Mouse (Mus musculus) stomach, postnatal 0 days (tissue): ENCODE results near the gene Cdpf1. TPM values are rescaled to one million over a fixed set of nuclear protein-coding genes. Genes with fewer than 3 reads are reported as not detected.
A peak's percentile ranks its signal among the peaks of the same experiment; 100 is the strongest.

Source experiments
- ATAC-seq: fragments of 200-750 bp; cut with Nextera tagmentation; 2 replicates; pipeline ENCODE4 v1.8.0; 2017; ENCODE audit not compliant: low FRiP score, low TSS enrichment
- DNase-seq: peaks from one replicate; pipeline ENCODE4 v3.0.0-alpha.2; 2016; ENCODE audit warnings: low spot score
- H3K27ac ChIP-seq: fragments of 300-500 bp; sonication (generic); replicated peaks from 2 replicates; pipeline ENCODE4 v1.5.1; 2014; ENCODE audit warnings: mild to moderate bottlenecking, control low read depth
- H3K27me3 ChIP-seq: fragments of 300-500 bp; sonication (generic); 2 replicates; pipeline ENCODE4 v1.6.1; 2014; ENCODE audit warnings: low read length; ENCODE audit not compliant: control insufficient read depth, insufficient read depth
- H3K36me3 ChIP-seq: fragments of 300-500 bp; sonication (generic); 2 replicates; pipeline ENCODE4 v1.6.1; 2014; ENCODE audit warnings: low read length, mixed read lengths; ENCODE audit not compliant: control insufficient read depth, insufficient read depth
- H3K4me1 ChIP-seq: fragments of 300-500 bp; sonication (generic); replicated peaks from 2 replicates; pipeline ENCODE4 v1.6.1; 2014; ENCODE audit warnings: antibody characterized with exemption; ENCODE audit not compliant: control insufficient read depth, insufficient read depth
- H3K4me2 ChIP-seq: fragments of 300-500 bp; sonication (generic); replicated peaks from 2 replicates; pipeline ENCODE4 v1.6.1; 2014; ENCODE audit warnings: low read depth, mild to moderate bottlenecking, control low read depth, moderate library complexity
- H3K4me3 ChIP-seq: fragments of 300-500 bp; sonication (generic); 2 replicates; pipeline ENCODE4 v1.5.1; 2014; ENCODE audit warnings: low read depth, low read length, control low read depth
- H3K9ac ChIP-seq: fragments of 300-500 bp; sonication (generic); 2 replicates; pipeline ENCODE4 v1.6.1; 2014; ENCODE audit warnings: mild to moderate bottlenecking, low read length, control low read depth, mixed read lengths
- H3K9me3 ChIP-seq: fragments of 300-500 bp; sonication (generic); 2 replicates; pipeline ENCODE4 v1.6.1; 2016; ENCODE audit warnings: low read length; ENCODE audit not compliant: control insufficient read depth
- CTCF ChIP-seq: IDR thresholded peaks from 2 replicates; pipeline ENCODE4 v1.5.1; 2016; ENCODE audit warnings: antibody characterized with exemption, low read depth, mild to moderate bottlenecking, moderate library complexity
- EP300 ChIP-seq: optimal IDR thresholded peaks from 2 replicates; pipeline ENCODE3; 2016; ENCODE audit warnings: antibody characterized with exemption
- whole genome bisulfite sequencing: fragments of 180-500 bp; shearing (Covaris S2); extraction: QIAGEN DNeasy Blood & Tissue Kit; methylation state at CpG from one replicate; pipeline ENCODE4 v1.1.7; 2014; 5-methylcytosine and 5-hydroxymethylcytosine counted together
- polyA plus RNA-seq: library from polyadenylated mRNA; unstranded; fragments of >200 nt; fragmentation: Nextera tagmentation; extraction: Ambion mirVana; gene quantifications from 2 replicates; pipeline ENCODE4 v1.2.1, GENCODE M21; 2015

Gene Cdpf1
- polyA plus RNA-seq, 1 experiment from 2014 or later: 38.8 TPM

DNA sequence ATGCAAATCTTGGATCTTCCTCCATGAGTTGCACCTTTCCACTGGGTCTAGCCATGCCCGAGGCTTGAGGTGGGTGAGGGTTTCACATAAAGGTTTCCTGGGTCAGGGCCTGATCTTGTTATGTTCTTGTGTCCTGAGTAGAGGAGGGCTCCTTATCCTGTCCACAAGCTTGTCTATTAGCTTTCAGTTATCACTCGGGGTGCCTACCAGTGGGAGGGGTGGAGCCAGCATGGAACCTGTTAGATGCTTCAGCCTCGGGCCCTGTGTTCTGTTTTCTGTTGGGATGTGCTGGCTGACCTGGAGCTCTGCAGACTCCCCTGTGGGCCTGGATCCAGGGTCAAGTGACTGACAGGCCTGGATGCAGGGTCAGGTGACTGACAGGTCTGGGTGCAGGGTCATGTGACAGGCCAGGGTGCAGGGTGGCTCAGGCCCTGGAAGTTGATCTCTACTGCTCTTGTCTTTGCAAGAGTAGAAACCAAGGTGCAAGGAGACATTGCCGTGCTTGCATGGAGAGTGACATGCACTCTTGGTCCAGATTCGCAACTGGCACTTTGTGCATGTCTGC, 30.4 kb upstream of the Cdpf1 start:
- no peaks in the 10 kb centered on the region for H3K27me3 ChIP-seq
- no peaks in the 10 kb centered on the region for H3K4me1 ChIP-seq
- DNase-seq (no peak), ATAC-seq (no peak)
- no peak overlapping the region for H3K4me2 ChIP-seq
- H3K9me3 ChIP-seq: no peaks in the 10 kb centered on the region
- H3K9ac ChIP-seq: no peak overlapping the region
- TF ChIP-seq EP300: no peak
- no peak for TF ChIP-seq CTCF
- peaks cover 2% of the 10 kb centered on the region; the same call in 1 of the 2 replicates for H3K36me3 ChIP-seq
- H3K4me3 ChIP-seq: no peak overlapping the region
- 71% methylated on average over 5 of the region's 5 CpGs for WGBS
- H3K27ac ChIP-seq: no peak overlapping the region

DNA sequence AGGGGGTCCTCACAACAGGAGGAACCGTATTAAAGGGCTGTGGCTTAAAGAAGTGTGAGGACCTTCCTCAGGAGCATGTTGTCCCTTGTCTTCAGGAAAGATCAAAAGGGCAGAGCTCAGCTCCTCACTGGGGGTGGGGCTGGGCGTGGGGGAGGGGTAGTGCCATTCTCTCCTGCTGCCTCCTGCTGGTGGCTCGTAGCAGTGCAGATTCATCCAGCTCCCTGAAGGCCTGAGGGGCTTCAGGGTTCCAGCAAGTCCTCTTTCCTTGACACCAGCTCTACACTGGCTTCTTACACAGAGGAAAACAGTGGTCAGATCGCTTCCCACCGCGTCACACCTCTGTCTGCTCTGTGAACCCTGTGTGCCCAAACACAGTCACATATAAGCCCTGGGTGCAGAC, 29.5 kb upstream of the Cdpf1 start:
- Histone ChIP-seq H3K27ac (no peak overlapping the region), H3K9ac (no peak overlapping the region), H3K36me3 (0 out of 2 replicates have a peak, but pooled peaks cover 1% of the 10 kb centered on the region), H3K9me3 (no peaks in the 10 kb centered on the region), H3K27me3 (no peaks in the 10 kb centered on the region), H3K4me3 (no peak overlapping the region), H3K4me1 (no peaks in the 10 kb centered on the region), H3K4me2 (no peak overlapping the region)
- ATAC-seq (no peak), DNase-seq (peak; percentile 55)
- TF ChIP-seq EP300 (no peak), CTCF (peak; percentile 74)
- 41% methylated on average over 6 of the region's 6 CpGs for WGBS

DNA sequence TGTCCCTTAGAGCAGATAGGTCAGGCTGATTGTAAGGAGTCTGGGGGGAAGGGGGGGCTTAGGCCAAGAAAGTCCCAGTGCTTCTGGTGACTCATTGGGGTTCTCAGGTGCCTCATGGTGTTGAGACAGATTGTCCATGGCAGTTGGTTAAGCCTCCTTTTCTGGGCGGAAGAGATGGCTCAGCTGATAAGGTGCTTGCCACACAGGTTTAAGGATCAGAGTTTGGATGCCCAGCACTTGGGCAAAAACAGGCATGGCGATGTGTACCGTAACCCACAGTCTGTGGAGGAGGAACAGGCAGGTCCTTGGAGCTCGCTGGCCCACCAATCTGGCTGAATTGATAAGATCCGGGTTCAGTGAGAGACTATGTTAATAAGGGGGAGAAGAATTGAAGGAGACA, 25.4 kb upstream of the Cdpf1 start:
- WGBS: 67% methylated on average over 5 of the region's 5 CpGs
- Histone ChIP-seq H3K4me3 (no peak overlapping the region), H3K36me3 (0 out of 2 replicates have a peak, but pooled peaks cover 2% of the 10 kb centered on the region), H3K9me3 (no peaks in the 10 kb centered on the region), H3K27ac (no peak overlapping the region), H3K4me1 (peaks cover 2% of the 10 kb centered on the region; the same call in 1 of the 2 replicates), H3K27me3 (no peaks in the 10 kb centered on the region), H3K4me2 (no peak overlapping the region), H3K9ac (no peak overlapping the region)
- ATAC-seq: peak; percentile 11; the same call in 1 of the 2 replicates
- peak; percentile 73 for TF ChIP-seq EP300
- TF ChIP-seq CTCF: no peak
- DNase-seq: no peak

DNA sequence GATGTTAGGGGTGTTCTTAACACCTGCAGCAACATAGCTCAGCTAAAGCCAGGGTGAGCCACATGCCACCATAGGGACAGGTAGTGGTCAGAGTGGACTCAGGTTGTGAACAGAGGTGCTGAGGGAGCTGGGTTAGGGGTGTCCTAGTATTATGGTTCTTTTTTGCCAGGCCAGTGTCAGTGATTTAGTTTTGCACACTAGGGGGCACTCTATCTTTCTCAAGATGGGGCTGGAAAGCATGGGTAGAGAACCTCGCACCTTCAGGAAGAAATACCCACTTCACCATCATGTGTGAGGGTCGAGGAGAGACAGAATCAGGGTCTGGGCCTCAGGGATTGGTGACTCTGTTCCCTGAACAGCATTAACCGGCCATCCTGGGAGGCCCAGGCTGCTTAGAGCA, 23.8 kb upstream of the Cdpf1 start:
- Histone ChIP-seq H3K27ac (no peak overlapping the region), H3K36me3 (0 out of 2 replicates have a peak, but pooled peaks cover 2% of the 10 kb centered on the region), H3K4me2 (no peak overlapping the region), H3K4me1 (peaks cover 5% of the 10 kb centered on the region; the same call in 1 of the 2 replicates), H3K9ac (no peak overlapping the region), H3K4me3 (no peak overlapping the region), H3K9me3 (no peaks in the 10 kb centered on the region), H3K27me3 (no peaks in the 10 kb centered on the region)
- no peak for DNase-seq
- TF ChIP-seq EP300 (no peak), CTCF (peak; percentile 55)
- no peak for ATAC-seq
- WGBS: 51% methylated on average over 3 of the region's 3 CpGs

DNA sequence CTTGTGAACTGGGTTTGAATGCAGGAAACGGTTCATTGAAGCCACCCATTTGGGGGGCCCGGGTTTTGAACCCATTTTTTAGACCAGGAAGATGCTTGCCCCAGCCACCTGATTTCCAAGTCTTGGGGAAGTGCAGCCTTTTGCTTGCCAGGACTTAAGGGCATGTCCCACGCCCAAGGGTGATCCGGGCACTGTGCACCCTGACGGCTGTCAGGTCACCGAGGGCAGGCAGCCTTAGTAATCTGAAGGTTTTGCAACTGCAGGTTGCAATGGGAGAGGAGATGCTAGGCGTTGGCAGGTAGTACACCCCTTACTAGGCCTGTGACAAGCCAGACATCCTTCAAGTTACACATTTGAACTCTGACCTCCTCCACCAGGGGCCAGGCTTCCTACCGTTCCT, 21.1 kb upstream of the Cdpf1 start:
- peak overlapping the region; percentile 75 for H3K4me2 ChIP-seq
- 36% methylated on average over 8 of the region's 8 CpGs for WGBS

DNA sequence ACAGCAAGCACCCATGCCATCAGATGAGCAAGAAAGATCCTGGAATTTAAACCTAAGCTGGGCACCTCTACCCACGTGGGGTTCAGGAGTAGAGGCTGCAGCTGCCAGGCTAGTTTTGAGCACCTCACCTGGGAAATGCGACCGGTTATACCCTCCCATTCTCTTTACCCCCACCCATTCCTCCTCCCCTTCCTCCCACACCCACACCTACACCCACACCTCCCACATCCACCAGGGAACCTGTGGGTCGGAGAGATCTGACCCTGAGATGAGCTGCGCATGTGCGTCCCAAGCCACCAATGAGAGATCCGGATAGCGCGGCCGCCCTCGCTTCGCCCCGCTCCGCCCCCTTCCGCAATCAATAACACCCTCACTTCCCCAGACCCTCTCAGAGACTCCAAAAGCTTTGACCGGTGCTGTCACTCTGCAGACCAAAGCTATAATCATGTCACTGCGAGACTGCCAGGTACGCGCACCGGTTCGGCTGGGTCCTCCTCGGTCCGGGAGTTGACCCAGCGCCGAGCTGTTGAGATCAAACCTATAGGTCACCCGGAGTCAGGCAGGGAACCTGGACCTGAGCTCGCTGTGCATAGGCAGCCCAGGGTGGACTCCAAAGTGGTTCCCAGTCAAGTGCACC, 20.6 kb upstream of the Cdpf1 start, which contains the start of gene Ttc38:
Gene Ttc38, plus strand, starts transcription at position 353 of the 637 bp plus-strand sequence.
- H3K9ac ChIP-seq: peak within 1 kb of the TSS; percentile 65
- H3K27me3 ChIP-seq: no peaks in the 10 kb centered on the region
- TF ChIP-seq EP300 (no peak), CTCF (peak; percentile 13; the same call in 1 of the 2 replicates)
- DNase-seq: peak; percentile 87
- under 1% methylated on average over 27 of the region's 27 CpGs for WGBS
- peak; percentile 85 for ATAC-seq
- H3K27ac ChIP-seq: peak within 1 kb of the TSS; percentile 81
- peak within 1 kb of the TSS; percentile 59 for H3K4me3 ChIP-seq
- peaks cover 5% of the 10 kb centered on the region; the same call in 1 of the 2 replicates for H3K4me1 ChIP-seq
- H3K4me2 ChIP-seq: peak within 1 kb of the TSS; percentile 75
- 0 out of 2 replicates have a peak, but pooled peaks cover 2% of the 10 kb centered on the region for H3K36me3 ChIP-seq
- H3K9me3 ChIP-seq: no peaks in the 10 kb centered on the region

More for the DNA sequence above, 21.1 kb upstream of the Cdpf1 start:
- TF ChIP-seq CTCF (no peak), EP300 (no peak)
- Histone ChIP-seq H3K27ac (peak overlapping the region; percentile 81), H3K4me1 (peaks cover 5% of the 10 kb centered on the region; the same call in 1 of the 2 replicates), H3K4me3 (peak overlapping the region; percentile 59), H3K36me3 (0 out of 2 replicates have a peak, but pooled peaks cover 2% of the 10 kb centered on the region), H3K9ac (peak overlapping the region; percentile 65), H3K27me3 (no peaks in the 10 kb centered on the region), H3K9me3 (no peaks in the 10 kb centered on the region)
- ATAC-seq (peak; percentile 16; the same call in 1 of the 2 replicates), DNase-seq (no peak)
